Mouse (Mus musculus): ENCODE data around the gene Ralgds. TPM values are rescaled to one million over a fixed set of nuclear protein-coding genes. Genes with fewer than 3 reads are reported as not detected.

Ralgds gene
- polyA plus RNA-seq, 1 experiment from 2014 or later: 59.3 TPM

GRCm38 (mm10) chr2:28514489-28514888, 1.6 kb downstream of the Ralgds start:
- Histone ChIP-seq H3K4me1 (ENCODE audit: control insufficient read depth, insufficient read depth, low read length) (peaks cover 7% of the 10 kb centered on the region; the same call in 1 of the 2 replicates), H3K9me3 (ENCODE audit: control insufficient read depth, low read length) (no peaks in the 10 kb centered on the region), H3K36me3 (ENCODE audit: control insufficient read depth, insufficient read depth, low read length) (0 out of 2 replicates have a peak, but pooled peaks cover 5% of the 10 kb centered on the region), H3K4me3 (ENCODE audit: low read depth, low read length) (peak overlapping the region; percentile 82), H3K4me2 (ENCODE audit: low read depth, low read length) (peak overlapping the region; percentile 94), H3K27ac (replicated peaks; ENCODE audit: low read depth, low read length) (no peak overlapping the region), H3K27me3 (replicated peaks; ENCODE audit: control insufficient read depth, insufficient read depth, low read length) (no peaks in the 10 kb centered on the region), H3K9ac (ENCODE audit: low read depth, low read length) (peak overlapping the region; percentile 90)
- no peak for ATAC-seq (ENCODE audit: low read depth)
- DNase-seq (ENCODE audit: low spot score): peak; percentile 86
- 19% methylated on average over 5 of the region's 5 CpGs for WGBS

GRCm38 (mm10) chr2:28517206-28517909, 4.4 kb downstream of the Ralgds start:
- 44% methylated on average over 5 of the region's 5 CpGs for WGBS
- Histone ChIP-seq H3K27me3 (replicated peaks; ENCODE audit: control insufficient read depth, insufficient read depth, low read length) (no peaks in the 10 kb centered on the region), H3K9me3 (ENCODE audit: control insufficient read depth, low read length) (no peaks in the 10 kb centered on the region), H3K4me2 (ENCODE audit: low read depth, low read length) (no peak overlapping the region), H3K9ac (ENCODE audit: low read depth, low read length) (no peak overlapping the region), H3K27ac (replicated peaks; ENCODE audit: low read depth, low read length) (no peak overlapping the region), H3K4me1 (ENCODE audit: control insufficient read depth, insufficient read depth, low read length) (peaks cover 7% of the 10 kb centered on the region; the same call in 1 of the 2 replicates), H3K4me3 (ENCODE audit: low read depth, low read length) (no peak overlapping the region), H3K36me3 (ENCODE audit: control insufficient read depth, insufficient read depth, low read length) (0 out of 2 replicates have a peak, but pooled peaks cover 5% of the 10 kb centered on the region)
- peak; percentile 78 for DNase-seq (ENCODE audit: low spot score)
- peak; percentile 2; the same call in 1 of the 2 replicates for ATAC-seq (ENCODE audit: low read depth)

- 43% methylated on average over 2 of the region's 2 CpGs for WGBS
- Histone ChIP-seq H3K4me3 (ENCODE audit: low read depth, low read length) (no peak overlapping the region), H3K27me3 (replicated peaks; ENCODE audit: control insufficient read depth, insufficient read depth, low read length) (no peaks in the 10 kb centered on the region), H3K27ac (replicated peaks; ENCODE audit: low read depth, low read length) (no peak overlapping the region), H3K4me2 (ENCODE audit: low read depth, low read length) (no peak overlapping the region), H3K9me3 (ENCODE audit: control insufficient read depth, low read length) (no peaks in the 10 kb centered on the region), H3K9ac (ENCODE audit: low read depth, low read length) (no peak overlapping the region), H3K4me1 (ENCODE audit: control insufficient read depth, insufficient read depth, low read length) (peaks cover 7% of the 10 kb centered on the region; the same call in 1 of the 2 replicates), H3K36me3 (ENCODE audit: control insufficient read depth, insufficient read depth, low read length) (0 out of 2 replicates have a peak, but pooled peaks cover 5% of the 10 kb centered on the region)
- no peak for ATAC-seq (ENCODE audit: low read depth)
- no peak for DNase-seq (ENCODE audit: low spot score)
Observed at GRCm38 (mm10) chr2:28518231-28518630, 5.3 kb downstream of the Ralgds start.

GRCm38 (mm10) chr2:28520581-28520980, 7.7 kb downstream of the Ralgds start:
- Histone ChIP-seq H3K27ac (replicated peaks; ENCODE audit: low read depth, low read length) (no peak overlapping the region), H3K4me1 (ENCODE audit: control insufficient read depth, insufficient read depth, low read length) (peaks cover 7% of the 10 kb centered on the region; the same call in 1 of the 2 replicates), H3K4me2 (ENCODE audit: low read depth, low read length) (no peak overlapping the region), H3K27me3 (replicated peaks; ENCODE audit: control insufficient read depth, insufficient read depth, low read length) (no peaks in the 10 kb centered on the region), H3K4me3 (ENCODE audit: low read depth, low read length) (no peak overlapping the region), H3K9ac (ENCODE audit: low read depth, low read length) (no peak overlapping the region), H3K36me3 (ENCODE audit: control insufficient read depth, insufficient read depth, low read length) (no peaks in the 10 kb centered on the region), H3K9me3 (ENCODE audit: control insufficient read depth, low read length) (no peaks in the 10 kb centered on the region)
- DNase-seq (ENCODE audit: low spot score) (no peak), ATAC-seq (ENCODE audit: low read depth) (no peak)
- WGBS: 76% methylated on average over 5 of the region's 5 CpGs

GRCm38 (mm10) chr2:28521571-28522151, 8.7 kb downstream of the Ralgds start:
- ATAC-seq (ENCODE audit: low read depth): no peak
- Histone ChIP-seq H3K4me3 (ENCODE audit: low read depth, low read length) (no peak overlapping the region), H3K36me3 (ENCODE audit: control insufficient read depth, insufficient read depth, low read length) (no peaks in the 10 kb centered on the region), H3K9me3 (ENCODE audit: control insufficient read depth, low read length) (no peaks in the 10 kb centered on the region), H3K27ac (replicated peaks; ENCODE audit: low read depth, low read length) (0 out of 2 replicates have a peak overlapping the region, but pooled peaks have one; percentile 39), H3K4me2 (ENCODE audit: low read depth, low read length) (no peak overlapping the region), H3K4me1 (ENCODE audit: control insufficient read depth, insufficient read depth, low read length) (peaks cover 14% of the 10 kb centered on the region; the same call in 1 of the 2 replicates), H3K27me3 (replicated peaks; ENCODE audit: control insufficient read depth, insufficient read depth, low read length) (no peaks in the 10 kb centered on the region), H3K9ac (ENCODE audit: low read depth, low read length) (no peak overlapping the region)
- DNase-seq (ENCODE audit: low spot score): no peak
- 90% methylated on average over 5 of the region's 6 CpGs for WGBS

GRCm38 (mm10) chr2:28522166-28522565, 9.2 kb downstream of the Ralgds start:
- Histone ChIP-seq H3K27ac (replicated peaks; ENCODE audit: low read depth, low read length) (0 out of 2 replicates have a peak overlapping the region, but pooled peaks have one; percentile 39), H3K4me2 (ENCODE audit: low read depth, low read length) (no peak overlapping the region)

GRCm38 (mm10) chr2:28523643-28524117, 10.8 kb downstream of the Ralgds start:
- peak; percentile 95 for DNase-seq (ENCODE audit: low spot score)
- Histone ChIP-seq H3K27me3 (replicated peaks; ENCODE audit: control insufficient read depth, insufficient read depth, low read length) (no peaks in the 10 kb centered on the region), H3K9ac (ENCODE audit: low read depth, low read length) (no peak overlapping the region), H3K4me2 (ENCODE audit: low read depth, low read length) (no peak overlapping the region; the same call in 1 of the 2 replicates), H3K27ac (replicated peaks; ENCODE audit: low read depth, low read length) (peak overlapping the region; percentile 63), H3K36me3 (ENCODE audit: control insufficient read depth, insufficient read depth, low read length) (no peaks in the 10 kb centered on the region), H3K9me3 (ENCODE audit: control insufficient read depth, low read length) (no peaks in the 10 kb centered on the region), H3K4me1 (ENCODE audit: control insufficient read depth, insufficient read depth, low read length) (peaks cover 14% of the 10 kb centered on the region; the same call in 1 of the 2 replicates), H3K4me3 (ENCODE audit: low read depth, low read length) (no peak overlapping the region)
- peak; percentile 88 for ATAC-seq (ENCODE audit: low read depth)
- 6% methylated on average over 4 of the region's 5 CpGs for WGBS

More at GRCm38 (mm10) chr2:28522166-28522565, 9.2 kb downstream of the Ralgds start:
- DNase-seq (ENCODE audit: low spot score): no peak
- no peak for ATAC-seq (ENCODE audit: low read depth)
- Histone ChIP-seq H3K27me3 (replicated peaks; ENCODE audit: control insufficient read depth, insufficient read depth, low read length) (no peaks in the 10 kb centered on the region), H3K9me3 (ENCODE audit: control insufficient read depth, low read length) (no peaks in the 10 kb centered on the region), H3K9ac (ENCODE audit: low read depth, low read length) (no peak overlapping the region), H3K4me3 (ENCODE audit: low read depth, low read length) (no peak overlapping the region), H3K36me3 (ENCODE audit: control insufficient read depth, insufficient read depth, low read length) (no peaks in the 10 kb centered on the region), H3K4me1 (ENCODE audit: control insufficient read depth, insufficient read depth, low read length) (peaks cover 14% of the 10 kb centered on the region; the same call in 1 of the 2 replicates)
- WGBS: 72% methylated on average over 4 of the region's 4 CpGs

- DNase-seq (ENCODE audit: low spot score) (no peak), ATAC-seq (ENCODE audit: low read depth) (no peak)
- no peaks in the 10 kb centered on the region for H3K9me3 ChIP-seq (ENCODE audit: control insufficient read depth, low read length)
- H3K36me3 ChIP-seq (ENCODE audit: control insufficient read depth, insufficient read depth, low read length): no peaks in the 10 kb centered on the region
- H3K4me1 ChIP-seq (ENCODE audit: control insufficient read depth, insufficient read depth, low read length): peaks cover 14% of the 10 kb centered on the region; the same call in 1 of the 2 replicates
- H3K27ac ChIP-seq (replicated peaks; ENCODE audit: low read depth, low read length): peak overlapping the region; percentile 63; the same call in 1 of the 2 replicates
- WGBS: 72% methylated on average over 10 of the region's 10 CpGs
- no peak overlapping the region for H3K4me2 ChIP-seq (ENCODE audit: low read depth, low read length)
- no peak overlapping the region for H3K9ac ChIP-seq (ENCODE audit: low read depth, low read length)
- H3K4me3 ChIP-seq (ENCODE audit: low read depth, low read length): no peak overlapping the region
- H3K27me3 ChIP-seq (replicated peaks; ENCODE audit: control insufficient read depth, insufficient read depth, low read length): no peaks in the 10 kb centered on the region
Observed at GRCm38 (mm10) chr2:28524406-28524805, 11.5 kb downstream of the Ralgds start.
